Mouse (Mus musculus) heart, embryonic 12.5 days (tissue): Measurements from ENCODE around the gene Cdhr2. TPM values are rescaled to one million over a fixed set of nuclear protein-coding genes. Genes with fewer than 3 reads are reported as not detected.

ENCODE experiments used
- ATAC-seq: fragments of 200-750 bp; cut with Nextera tagmentation; 2 replicates; pipeline ENCODE4 v1.8.0; 2017; ENCODE audit warnings: moderate TSS enrichment, moderate library complexity; ENCODE audit not compliant: insufficient number of reproducible peaks, low FRiP score
- H3K27ac ChIP-seq: fragments of 300-500 bp; sonication (generic); 2 replicates; pipeline ENCODE4 v1.5.1; 2016; ENCODE audit warnings: mild to moderate bottlenecking, moderate library complexity; ENCODE audit not compliant: poor library complexity, severe bottlenecking
- H3K27me3 ChIP-seq: fragments of 300-500 bp; sonication (generic); replicated peaks from 2 replicates; pipeline ENCODE4 v1.6.1; 2016; ENCODE audit warnings: mild to moderate bottlenecking, moderate library complexity
- H3K36me3 ChIP-seq: fragments of 300-500 bp; sonication (generic); 2 replicates; pipeline ENCODE4 v1.6.1; 2016; ENCODE audit warnings: mild to moderate bottlenecking, moderate library complexity
- H3K4me1 ChIP-seq: fragments of 300-500 bp; sonication (generic); replicated peaks from 2 replicates; pipeline ENCODE4 v1.6.1; 2016; ENCODE audit warnings: mild to moderate bottlenecking
- H3K4me2 ChIP-seq: fragments of 300-500 bp; sonication (generic); 2 replicates; pipeline ENCODE4 v1.6.1; 2016; ENCODE audit warnings: mild to moderate bottlenecking, moderate library complexity
- H3K4me3 ChIP-seq: fragments of 300-500 bp; sonication (generic); 2 replicates; pipeline ENCODE4 v1.5.1; 2016; ENCODE audit warnings: mild to moderate bottlenecking
- H3K9ac ChIP-seq: fragments of 300-500 bp; sonication (generic); 2 replicates; pipeline ENCODE4 v1.6.1; 2016; ENCODE audit warnings: mild to moderate bottlenecking, moderate library complexity
- H3K9me3 ChIP-seq: fragments of 300-500 bp; sonication (generic); replicated peaks from 2 replicates; pipeline ENCODE4 v1.6.1; 2016; ENCODE audit warnings: mild to moderate bottlenecking, moderate library complexity
- WGBS: fragments of 180-500 bp; shearing (Covaris S2); methylation state at CpG from one replicate; pipeline ENCODE4 v1.1.7; 2016; 5-methylcytosine and 5-hydroxymethylcytosine counted together
- polyA plus RNA-seq: library from polyadenylated mRNA; unstranded; fragments of >200 nt; fragmentation: Nextera tagmentation; extraction: Ambion mirVana; gene quantifications from 2 replicates; pipeline ENCODE4 v1.2.1, GENCODE M21; 2016

The Cdhr2 gene
- 0.04 and 0.18 TPM in 2 replicates for polyA plus RNA-seq

DNA sequence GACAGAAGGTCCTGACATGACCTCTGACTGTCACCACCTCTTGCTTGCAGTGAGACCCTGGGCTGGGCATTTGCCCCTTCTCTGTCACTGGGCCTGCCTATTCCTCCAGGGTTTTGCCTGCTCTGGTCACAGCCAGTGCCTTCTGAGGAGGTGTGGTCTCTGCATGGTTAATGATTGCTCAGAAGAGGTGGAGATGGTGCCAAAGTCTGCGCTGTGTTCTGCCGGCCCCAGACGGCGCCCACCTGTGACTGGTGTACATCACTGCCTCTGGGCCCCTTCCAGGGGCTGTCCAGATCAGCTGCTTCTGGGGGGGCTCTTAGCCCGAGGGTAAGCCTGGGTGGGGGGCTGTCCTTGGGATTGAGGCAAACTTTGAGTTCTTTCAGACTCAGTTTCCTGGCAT lies at the start of gene Cdhr2:
Cdhr2 (plus strand) TSS at position 219 of the 400 bp plus-strand sequence.
- no peak for ATAC-seq
- H3K4me2 ChIP-seq: no peak within 1 kb of the TSS
- WGBS: 75% methylated on average over 5 of the region's 5 CpGs
- H3K27ac ChIP-seq: no peak within 1 kb of the TSS
- no peak within 1 kb of the TSS for H3K9ac ChIP-seq
- no peaks in the 10 kb centered on the region for H3K4me1 ChIP-seq
- H3K27me3 ChIP-seq: 0 out of 2 replicates have a peak, but pooled peaks cover 15% of the 10 kb centered on the region
- no peaks in the 10 kb centered on the region for H3K36me3 ChIP-seq
- no peaks in the 10 kb centered on the region for H3K9me3 ChIP-seq
- H3K4me3 ChIP-seq: no peak within 1 kb of the TSS

DNA sequence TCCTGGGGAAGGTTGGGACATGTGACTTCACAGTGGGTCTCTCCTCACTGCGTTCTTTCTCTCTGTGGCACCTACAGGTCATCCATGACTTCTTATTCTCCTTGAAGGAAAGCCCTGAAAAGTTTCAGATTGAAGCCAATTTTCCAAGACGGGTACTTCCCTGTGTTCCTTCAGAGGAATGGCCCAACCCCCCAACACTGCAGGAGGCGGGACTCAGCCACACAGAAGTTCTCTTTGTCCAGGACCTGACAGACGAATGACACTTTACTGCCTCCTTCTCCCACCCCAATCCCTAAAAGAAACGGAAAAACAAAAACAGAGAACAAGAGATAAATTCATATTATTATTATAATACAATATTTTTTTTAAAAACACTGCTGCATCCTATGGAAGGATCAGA lies 40.4 kb upstream of the Cdhr2 start:
- no peak overlapping the region for H3K9ac ChIP-seq
- H3K27ac ChIP-seq: no peak overlapping the region
- no peak for ATAC-seq
- no peak overlapping the region for H3K4me2 ChIP-seq
- H3K36me3 ChIP-seq: peaks cover 81% of the 10 kb centered on the region
- no peaks in the 10 kb centered on the region for H3K9me3 ChIP-seq
- no peaks in the 10 kb centered on the region for H3K4me1 ChIP-seq
- no peak overlapping the region for H3K4me3 ChIP-seq
- 72% methylated on average over 5 of the region's 5 CpGs for WGBS
- no peaks in the 10 kb centered on the region for H3K27me3 ChIP-seq

DNA sequence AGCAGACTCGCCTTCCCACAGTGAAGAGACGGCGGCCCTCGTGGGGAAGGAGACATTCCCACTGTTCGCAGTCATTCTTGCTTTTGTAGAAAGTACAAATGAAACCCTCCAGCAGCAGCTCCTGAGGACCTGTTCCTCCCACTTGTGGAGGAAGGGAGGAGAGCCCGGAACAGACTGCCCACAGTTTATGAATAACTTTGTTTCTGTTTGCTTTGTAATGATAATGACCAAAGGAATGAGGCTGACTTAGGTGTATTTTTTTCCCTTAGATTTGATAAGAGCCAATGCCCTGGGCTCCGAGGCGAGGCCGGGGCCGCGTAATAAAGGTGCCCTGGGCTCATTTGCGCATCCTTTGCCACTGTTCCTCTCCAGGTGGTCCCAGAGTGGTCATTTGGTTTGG lies 39.9 kb upstream of the Cdhr2 start:
- no peak overlapping the region for H3K4me2 ChIP-seq
- WGBS: 91% methylated on average over 12 of the region's 12 CpGs

DNA sequence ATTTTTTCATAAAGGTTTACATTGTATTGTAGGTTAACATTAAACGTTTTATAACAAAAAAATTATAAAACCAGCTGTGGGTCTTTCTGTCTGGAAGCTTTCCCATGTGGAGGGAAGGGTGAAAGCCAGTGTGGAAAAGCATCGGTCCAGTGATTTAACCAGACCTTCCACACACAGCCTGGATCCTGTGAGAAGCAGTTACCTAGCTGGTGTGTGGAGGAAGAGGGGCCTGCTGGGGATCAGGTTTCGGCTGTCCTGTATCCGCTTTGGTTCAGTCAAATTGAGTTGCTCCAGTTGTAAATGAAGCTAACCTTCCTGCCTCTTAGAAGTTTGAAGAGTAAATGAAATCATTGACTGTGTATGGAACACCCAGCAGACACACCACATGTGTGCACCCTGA lies 37.3 kb upstream of the Cdhr2 start:
- H3K36me3 ChIP-seq: peaks cover 64% of the 10 kb centered on the region
- H3K27me3 ChIP-seq: no peaks in the 10 kb centered on the region
- no peaks in the 10 kb centered on the region for H3K4me1 ChIP-seq
- no peak overlapping the region for H3K4me2 ChIP-seq
- no peak overlapping the region for H3K4me3 ChIP-seq
- H3K9me3 ChIP-seq: 0 out of 2 replicates have a peak, but pooled peaks cover under 1% of the 10 kb centered on the region
- H3K27ac ChIP-seq: no peak overlapping the region
- ATAC-seq: no peak
- no peak overlapping the region for H3K9ac ChIP-seq
- WGBS: 84% methylated on average over 4 of the region's 4 CpGs

More for the DNA sequence above, 39.9 kb upstream of the Cdhr2 start:
- Histone ChIP-seq H3K27me3 (no peaks in the 10 kb centered on the region), H3K27ac (no peak overlapping the region), H3K36me3 (peaks cover 79% of the 10 kb centered on the region), H3K9ac (no peak overlapping the region), H3K9me3 (no peaks in the 10 kb centered on the region), H3K4me3 (no peak overlapping the region), H3K4me1 (no peaks in the 10 kb centered on the region)
- no peak for ATAC-seq

DNA sequence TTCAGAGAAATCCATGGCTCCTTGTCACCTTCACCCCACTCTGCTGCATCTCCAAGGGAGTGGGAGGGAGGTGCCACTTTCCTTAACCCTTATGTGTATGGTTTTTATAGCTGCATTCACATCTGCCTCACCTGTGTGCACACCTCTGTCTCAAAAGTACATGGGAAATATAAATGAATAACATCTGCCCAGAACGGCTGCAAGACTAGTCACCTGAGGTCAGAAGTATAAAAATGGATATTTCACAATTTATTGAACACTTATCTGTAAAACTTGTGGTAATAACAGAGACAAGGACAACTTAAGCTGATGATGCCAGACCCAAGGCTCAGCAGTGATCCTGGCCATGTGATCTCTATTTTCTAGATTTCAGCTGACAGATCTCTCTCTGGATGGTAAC lies 36.8 kb upstream of the Cdhr2 start:
- Histone ChIP-seq H3K36me3 (peaks cover 65% of the 10 kb centered on the region), H3K4me1 (no peaks in the 10 kb centered on the region), H3K4me3 (no peak overlapping the region), H3K9me3 (0 out of 2 replicates have a peak, but pooled peaks cover 2% of the 10 kb centered on the region), H3K27ac (no peak overlapping the region), H3K27me3 (no peaks in the 10 kb centered on the region), H3K9ac (no peak overlapping the region), H3K4me2 (no peak overlapping the region)
- ATAC-seq: no peak
- 86% methylated on average over 1 of the region's 1 CpGs for WGBS

DNA sequence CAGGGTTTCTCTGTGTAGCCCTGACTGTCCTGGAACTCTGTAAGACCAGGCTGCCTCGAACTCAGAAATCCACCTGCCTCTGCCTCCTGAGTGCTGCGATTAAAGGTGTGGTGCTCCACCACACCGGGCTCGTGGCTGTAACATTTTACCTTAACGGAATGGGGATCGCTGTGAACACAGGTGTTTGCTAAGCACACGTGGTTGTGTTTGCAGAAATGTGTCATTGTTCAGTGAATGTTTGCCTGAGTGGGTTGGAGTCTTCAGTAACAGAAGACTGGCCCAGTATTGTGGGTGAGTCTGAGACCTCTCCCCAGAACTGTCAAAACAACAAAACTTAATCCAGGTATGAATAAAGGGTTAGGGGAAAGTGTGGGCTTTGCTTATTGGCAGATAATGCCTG lies 36.2 kb upstream of the Cdhr2 start:
- H3K27me3 ChIP-seq: no peaks in the 10 kb centered on the region
- H3K9ac ChIP-seq: no peak overlapping the region
- ATAC-seq: no peak
- H3K27ac ChIP-seq: no peak overlapping the region
- WGBS: 94% methylated on average over 7 of the region's 7 CpGs
- no peaks in the 10 kb centered on the region for H3K4me1 ChIP-seq
- 0 out of 2 replicates have a peak, but pooled peaks cover 2% of the 10 kb centered on the region for H3K9me3 ChIP-seq
- H3K4me3 ChIP-seq: no peak overlapping the region
- peaks cover 61% of the 10 kb centered on the region for H3K36me3 ChIP-seq
- no peak overlapping the region for H3K4me2 ChIP-seq

DNA sequence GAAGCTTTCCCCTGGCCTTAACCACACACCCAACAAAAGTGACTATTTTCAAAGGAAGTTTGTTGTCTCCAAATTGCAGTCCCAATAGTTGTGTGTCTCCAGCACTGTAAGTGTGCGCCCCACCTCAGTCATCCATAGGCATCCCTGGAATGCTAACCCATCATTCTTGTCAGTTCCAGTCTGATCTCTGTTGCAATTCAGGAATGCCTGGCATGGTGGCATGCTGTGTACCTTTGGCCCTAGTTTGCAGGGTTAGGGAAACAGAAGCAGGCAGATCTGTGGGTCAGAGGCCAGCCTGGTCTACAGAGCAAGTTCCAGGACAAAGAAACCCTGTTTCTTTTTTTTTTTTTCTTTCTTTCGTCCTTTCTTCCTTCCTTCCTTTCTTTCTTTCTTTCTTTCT lies 30.8 kb upstream of the Cdhr2 start:
- H3K9ac ChIP-seq: no peak overlapping the region
- H3K4me1 ChIP-seq: peaks cover 6% of the 10 kb centered on the region; the same call in 1 of the 2 replicates
- H3K27me3 ChIP-seq: no peaks in the 10 kb centered on the region
- ATAC-seq: no peak
- H3K4me3 ChIP-seq: no peak overlapping the region
- H3K27ac ChIP-seq: no peak overlapping the region
- H3K36me3 ChIP-seq: peaks cover 16% of the 10 kb centered on the region
- no peak overlapping the region for H3K4me2 ChIP-seq
- 64% methylated on average over 2 of the region's 2 CpGs for WGBS
- 0 out of 2 replicates have a peak, but pooled peaks cover 2% of the 10 kb centered on the region for H3K9me3 ChIP-seq

DNA sequence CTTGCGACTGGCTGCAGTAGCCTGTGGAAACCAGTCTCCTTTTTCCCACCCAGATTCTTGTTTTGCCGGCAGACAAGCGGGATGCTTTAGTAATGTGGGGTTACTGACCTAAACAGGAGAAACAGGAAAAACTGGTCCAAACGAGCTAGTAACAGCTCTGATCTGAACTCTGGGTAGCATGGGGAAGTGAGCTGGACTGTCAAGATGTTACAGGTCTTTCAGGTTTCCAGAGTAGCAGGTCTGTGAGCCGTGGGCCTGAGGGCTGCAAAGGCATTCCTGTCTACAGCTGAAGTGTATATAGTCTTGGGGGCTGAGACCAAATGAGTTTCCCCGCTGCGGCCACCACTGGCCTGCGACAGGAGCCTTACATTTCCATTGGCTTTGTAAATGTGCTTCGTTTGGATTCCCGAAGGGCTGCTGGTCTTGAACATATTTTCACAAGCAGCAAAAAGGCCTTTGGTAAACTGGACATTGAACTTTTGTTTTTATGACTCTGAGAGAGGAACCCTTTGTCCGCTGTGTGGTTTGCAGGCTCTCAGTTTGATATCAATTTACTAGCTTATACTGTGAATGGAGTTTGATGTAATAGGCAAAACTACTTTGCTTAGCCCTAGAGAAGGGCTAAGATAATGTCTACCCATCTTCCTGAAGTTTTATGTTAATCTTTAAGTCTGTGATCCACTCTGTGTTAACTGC lies 25.2 kb upstream of the Cdhr2 start:
- 65% methylated on average over 11 of the region's 11 CpGs for WGBS
- H3K4me2 ChIP-seq: no peak overlapping the region
- no peak for ATAC-seq
- no peak overlapping the region for H3K9ac ChIP-seq
- H3K4me3 ChIP-seq: no peak overlapping the region
- no peaks in the 10 kb centered on the region for H3K27me3 ChIP-seq
- peaks cover 25% of the 10 kb centered on the region for H3K36me3 ChIP-seq
- H3K4me1 ChIP-seq: peaks cover 6% of the 10 kb centered on the region; the same call in 1 of the 2 replicates
- no peak overlapping the region for H3K27ac ChIP-seq
- no peaks in the 10 kb centered on the region for H3K9me3 ChIP-seq

DNA sequence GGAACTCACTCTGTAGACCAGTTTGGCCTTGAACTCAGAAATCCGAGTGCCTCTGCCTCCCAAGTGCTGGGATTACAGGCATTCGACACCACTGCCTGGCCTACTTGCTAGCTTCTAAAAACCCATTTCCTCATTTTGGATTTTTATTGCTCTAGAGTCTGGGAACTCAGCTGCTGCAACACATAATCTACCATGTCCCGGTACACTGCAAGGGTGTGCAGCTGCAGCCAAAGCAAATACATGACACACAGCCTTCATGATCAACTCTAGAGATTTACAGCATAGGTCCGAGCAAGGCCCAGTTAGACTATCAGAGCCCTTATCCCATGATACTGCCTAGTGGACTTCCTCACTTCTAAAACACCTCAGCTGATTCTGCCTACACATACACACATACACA lies 23.0 kb upstream of the Cdhr2 start:
- H3K27ac ChIP-seq: no peak overlapping the region
- no peak for ATAC-seq
- whole genome bisulfite sequencing: 67% methylated on average over 4 of the region's 4 CpGs

DNA sequence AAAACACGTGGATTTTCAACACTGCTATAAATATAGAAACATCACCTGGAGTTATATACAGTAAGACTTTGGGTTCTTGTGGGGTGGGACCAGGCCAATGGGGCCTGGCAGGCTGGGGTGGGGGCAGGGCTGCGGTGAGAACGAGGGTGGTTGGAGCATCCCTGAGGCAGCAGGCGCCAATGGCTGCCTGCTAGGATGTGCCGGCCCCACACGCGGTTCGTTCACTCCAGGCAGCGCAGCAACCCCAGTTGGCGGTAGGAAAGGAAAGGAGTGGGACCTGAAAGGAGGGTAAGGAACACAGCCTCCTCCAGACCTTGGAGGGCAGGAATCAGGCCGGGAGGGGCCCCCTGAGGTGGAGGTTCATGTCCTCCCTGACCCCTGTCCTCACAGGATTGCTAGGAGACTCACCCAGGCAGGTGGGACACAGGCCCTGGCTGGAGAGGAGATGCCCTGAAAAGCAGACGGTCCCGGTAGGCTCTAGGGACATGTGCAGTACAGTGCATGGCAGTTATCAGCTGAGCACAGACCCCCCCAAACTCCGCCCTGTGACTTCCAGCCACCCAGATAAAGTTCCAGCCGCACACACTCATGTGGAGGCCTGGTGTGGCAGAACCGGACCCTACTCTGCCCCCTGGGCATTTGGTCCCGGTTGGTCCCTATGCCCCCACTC lies 20.9 kb upstream of the Cdhr2 start:
- WGBS: 68% methylated on average over 17 of the region's 17 CpGs
- peak; percentile 84 for ATAC-seq
- peaks cover 62% of the 10 kb centered on the region for H3K36me3 ChIP-seq
- no peak overlapping the region for H3K9ac ChIP-seq
- H3K4me3 ChIP-seq: no peak overlapping the region
- H3K27ac ChIP-seq: no peak overlapping the region
- H3K4me1 ChIP-seq: peaks cover 22% of the 10 kb centered on the region
- no peaks in the 10 kb centered on the region for H3K9me3 ChIP-seq
- no peak overlapping the region for H3K4me2 ChIP-seq
- no peaks in the 10 kb centered on the region for H3K27me3 ChIP-seq

More for the DNA sequence above, 23.0 kb upstream of the Cdhr2 start:
- Histone ChIP-seq H3K4me1 (peaks cover 7% of the 10 kb centered on the region; the same call in 1 of the 2 replicates), H3K9me3 (no peaks in the 10 kb centered on the region), H3K36me3 (peaks cover 47% of the 10 kb centered on the region), H3K9ac (no peak overlapping the region), H3K4me2 (no peak overlapping the region), H3K27me3 (no peaks in the 10 kb centered on the region), H3K4me3 (no peak overlapping the region)

DNA sequence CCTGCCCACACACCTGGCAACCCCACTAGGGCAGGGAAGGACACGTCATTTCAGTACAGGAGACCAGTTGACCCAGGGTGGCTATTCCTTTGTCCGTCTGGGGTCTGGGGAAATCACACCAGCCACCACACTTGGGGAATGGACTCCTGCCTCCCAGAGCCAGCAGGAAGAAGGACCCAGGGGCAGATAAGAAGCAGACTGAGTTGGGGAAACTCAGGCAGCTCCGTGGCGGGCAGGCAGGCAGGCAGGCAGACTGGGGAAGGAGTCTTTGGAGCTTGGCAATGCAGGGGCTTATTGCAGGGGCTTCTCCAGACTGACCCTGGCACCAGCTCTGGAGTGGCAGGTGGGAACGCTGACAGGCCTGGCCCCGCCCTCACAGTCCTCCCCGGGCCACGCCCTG lies 20.0 kb upstream of the Cdhr2 start:
- Histone ChIP-seq H3K36me3 (peaks cover 64% of the 10 kb centered on the region), H3K27ac (no peak overlapping the region)

More for the DNA sequence above, 20.0 kb upstream of the Cdhr2 start:
- no peak overlapping the region for H3K4me3 ChIP-seq
- H3K4me2 ChIP-seq: no peak overlapping the region
- no peak for ATAC-seq
- 75% methylated on average over 8 of the region's 8 CpGs for WGBS
- no peaks in the 10 kb centered on the region for H3K9me3 ChIP-seq
- no peaks in the 10 kb centered on the region for H3K27me3 ChIP-seq
- no peak overlapping the region for H3K9ac ChIP-seq
- H3K4me1 ChIP-seq: peaks cover 32% of the 10 kb centered on the region
